Mouse (Mus musculus) neural tube, embryonic 15.5 days (tissue): ENCODE measurements at regions not wholly inside any gene's neighbourhood (a gene's known extent, or its start where the extent isn't known, plus 50 kb on each side); places are given as distances from the start of the nearest gene placed in this dataset.

Experiments used
- ATAC-seq: fragments of 200-750 bp; cut with Nextera tagmentation; 2 replicates; pipeline ENCODE4 v1.8.0; 2017; ENCODE audit warnings: mild to moderate bottlenecking, moderate TSS enrichment, moderate library complexity; ENCODE audit not compliant: low FRiP score
- H3K27ac ChIP-seq: fragments of 300-500 bp; sonication (generic); replicated peaks from 2 replicates; pipeline ENCODE4 v1.5.1; 2015; ENCODE audit warnings: mild to moderate bottlenecking, inconsistent platforms
- H3K27me3 ChIP-seq: fragments of 300-500 bp; sonication (generic); replicated peaks from 2 replicates; pipeline ENCODE4 v1.6.1; 2015; ENCODE audit warnings: inconsistent platforms
- H3K36me3 ChIP-seq: fragments of 300-500 bp; sonication (generic); 2 replicates; pipeline ENCODE4 v1.6.1; 2015; ENCODE audit warnings: inconsistent platforms
- H3K4me1 ChIP-seq: fragments of 300-500 bp; sonication (generic); 2 replicates; pipeline ENCODE4 v1.6.1; 2015; ENCODE audit warnings: inconsistent platforms
- H3K4me2 ChIP-seq: fragments of 300-500 bp; sonication (generic); 2 replicates; pipeline ENCODE4 v1.6.1; 2015; ENCODE audit warnings: inconsistent platforms, mild to moderate bottlenecking, moderate library complexity
- H3K4me3 ChIP-seq: fragments of 300-500 bp; sonication (generic); replicated peaks from 2 replicates; pipeline ENCODE4 v1.5.1; 2015; ENCODE audit warnings: mild to moderate bottlenecking, inconsistent platforms
- H3K9ac ChIP-seq: fragments of 300-500 bp; sonication (generic); replicated peaks from 2 replicates; pipeline ENCODE4 v1.6.1; 2015; ENCODE audit warnings: mild to moderate bottlenecking, inconsistent platforms
- H3K9me3 ChIP-seq: fragments of 300-500 bp; sonication (generic); replicated peaks from 2 replicates; pipeline ENCODE4 v1.6.1; 2016; ENCODE audit warnings: inconsistent platforms
- WGBS: fragments of 180-500 bp; shearing (Covaris S2); methylation state at CpG from one replicate; pipeline ENCODE4 v1.1.7; 2015; ENCODE audit warnings: mixed read lengths; 5-methylcytosine and 5-hydroxymethylcytosine counted together

DNA sequence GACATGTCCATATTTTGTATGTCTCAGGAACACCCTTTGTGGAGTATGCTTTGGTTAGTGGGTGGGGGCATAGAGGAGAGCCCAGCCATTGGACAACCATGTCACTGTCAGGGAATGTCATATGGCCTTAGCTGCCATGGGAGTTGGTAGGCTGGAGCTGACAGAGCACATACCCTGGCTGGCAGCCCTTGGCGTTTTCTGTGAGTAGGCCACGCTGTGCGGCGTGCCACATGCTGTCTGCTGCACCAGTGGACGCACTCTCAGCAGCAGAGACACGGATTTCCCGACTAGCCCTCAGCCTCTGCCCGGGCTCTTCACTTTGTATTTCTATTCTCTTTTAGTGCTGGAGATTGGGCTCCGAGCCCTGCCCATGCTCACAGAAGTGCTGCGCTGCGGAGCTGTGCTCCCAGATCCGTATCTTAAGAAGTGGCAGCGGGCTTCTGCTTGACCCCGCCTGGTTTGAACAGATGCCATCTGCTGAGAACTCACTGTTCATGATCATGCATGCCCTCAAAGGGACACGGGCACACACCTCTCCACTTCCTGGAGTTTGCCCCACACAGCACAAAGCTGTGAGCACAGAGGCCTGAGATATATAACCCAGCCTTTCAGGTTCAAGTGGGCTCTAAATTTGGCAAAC, 160.1 kb downstream of the Sall1 start:
- Histone ChIP-seq H3K4me1 (no peaks in the 10 kb centered on the region), H3K9ac (no peak overlapping the region), H3K36me3 (no peaks in the 10 kb centered on the region), H3K9me3 (no peaks in the 10 kb centered on the region), H3K4me2 (no peak overlapping the region), H3K27me3 (no peaks in the 10 kb centered on the region), H3K4me3 (no peak overlapping the region), H3K27ac (no peak overlapping the region)
- 83% methylated on average over 15 of the region's 15 CpGs for WGBS
- no peak for ATAC-seq

DNA sequence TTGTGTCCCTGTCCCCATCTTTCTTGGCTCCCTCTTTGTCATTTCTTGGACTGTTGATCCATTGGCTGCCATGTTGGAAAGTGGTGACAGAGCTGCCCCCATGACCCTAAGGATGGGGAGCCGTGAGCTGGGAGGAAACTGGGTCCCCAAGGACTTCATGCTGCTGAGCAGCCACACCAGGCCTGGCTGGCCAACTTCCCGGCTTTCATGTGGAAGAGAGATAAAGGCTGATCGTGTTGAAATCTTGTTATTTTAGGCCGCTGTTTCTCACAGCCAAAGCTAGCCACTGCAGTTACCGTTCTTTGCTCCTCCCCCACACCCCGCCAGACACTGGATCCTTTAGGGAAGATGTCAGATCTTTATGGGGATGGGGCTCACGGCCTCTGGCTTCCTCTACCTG, 164.1 kb downstream of the Sall1 start:
- Histone ChIP-seq H3K4me2 (no peak overlapping the region), H3K4me1 (peaks cover 7% of the 10 kb centered on the region), H3K36me3 (no peaks in the 10 kb centered on the region), H3K27ac (no peak overlapping the region), H3K4me3 (no peak overlapping the region), H3K9me3 (no peaks in the 10 kb centered on the region), H3K9ac (no peak overlapping the region), H3K27me3 (no peaks in the 10 kb centered on the region)
- WGBS = 85% methylated on average over 7 of the region's 7 CpGs
- ATAC-seq = no peak

DNA sequence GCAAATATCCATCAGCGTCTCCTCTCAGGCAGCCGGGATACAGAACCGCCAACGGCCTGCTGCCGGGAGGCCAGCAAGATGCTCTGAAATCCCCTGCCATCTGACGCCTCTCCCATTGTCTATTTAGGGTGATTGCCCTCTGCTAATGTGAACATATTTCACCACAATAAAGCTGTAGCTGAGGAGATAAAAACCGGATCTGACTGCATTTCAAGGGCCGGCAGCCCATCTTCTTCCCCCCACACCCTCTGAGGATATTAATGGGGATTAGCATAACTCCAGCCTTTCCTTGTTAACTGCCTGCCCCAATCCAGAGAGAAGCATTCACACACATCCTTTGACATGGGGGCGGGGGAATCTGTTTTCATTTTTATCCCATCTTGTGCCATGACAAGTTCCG, 166.0 kb downstream of the Sall1 start:
- no peak overlapping the region for H3K4me2 ChIP-seq

DNA sequence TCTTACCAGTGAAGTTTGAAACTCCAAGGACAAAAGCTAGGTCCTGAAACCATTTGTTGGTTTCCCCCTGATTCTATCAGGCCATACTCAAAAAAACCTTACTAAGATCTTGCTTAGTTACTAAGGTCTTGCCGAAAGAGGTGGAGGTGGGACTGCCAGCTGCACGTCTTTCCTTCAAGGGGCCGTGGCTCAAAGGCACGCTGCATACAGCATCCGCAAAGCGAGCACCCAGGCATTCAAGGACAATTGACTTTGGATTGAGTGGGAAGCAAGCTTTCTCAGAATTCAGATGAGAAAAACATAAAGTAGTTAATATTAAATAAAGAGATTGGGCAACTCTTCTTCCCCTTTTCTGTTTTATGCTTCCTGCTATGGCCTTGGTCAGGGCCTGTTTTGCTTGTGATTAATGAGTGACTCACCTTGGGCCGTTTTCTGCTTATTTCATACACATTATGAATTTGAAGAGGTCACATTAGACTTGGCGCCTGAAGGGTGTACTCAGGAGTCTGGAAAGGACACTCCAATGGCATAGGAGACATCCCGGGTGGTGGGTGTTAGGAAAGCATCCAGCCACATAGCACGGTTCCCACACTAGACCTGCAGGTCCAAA, 166.1 kb downstream of the Cyld start:
- no peak overlapping the region for H3K27ac ChIP-seq
- H3K4me3 ChIP-seq = no peak overlapping the region
- WGBS = 90% methylated on average over 10 of the region's 10 CpGs
- H3K9me3 ChIP-seq = no peaks in the 10 kb centered on the region
- no peak overlapping the region for H3K9ac ChIP-seq
- H3K36me3 ChIP-seq = no peaks in the 10 kb centered on the region
- ATAC-seq = no peak
- H3K4me1 ChIP-seq = no peaks in the 10 kb centered on the region
- H3K27me3 ChIP-seq = 0 out of 2 replicates have a peak, but pooled peaks cover 2% of the 10 kb centered on the region
- H3K4me2 ChIP-seq = no peak overlapping the region

More for the DNA sequence above, 166.0 kb downstream of the Sall1 start:
- Histone ChIP-seq H3K27ac (no peak overlapping the region), H3K4me1 (peaks cover 7% of the 10 kb centered on the region), H3K4me3 (no peak overlapping the region), H3K9me3 (no peaks in the 10 kb centered on the region), H3K9ac (no peak overlapping the region), H3K27me3 (no peaks in the 10 kb centered on the region), H3K36me3 (no peaks in the 10 kb centered on the region)
- WGBS = 20% methylated on average over 10 of the region's 10 CpGs
- ATAC-seq = no peak

DNA sequence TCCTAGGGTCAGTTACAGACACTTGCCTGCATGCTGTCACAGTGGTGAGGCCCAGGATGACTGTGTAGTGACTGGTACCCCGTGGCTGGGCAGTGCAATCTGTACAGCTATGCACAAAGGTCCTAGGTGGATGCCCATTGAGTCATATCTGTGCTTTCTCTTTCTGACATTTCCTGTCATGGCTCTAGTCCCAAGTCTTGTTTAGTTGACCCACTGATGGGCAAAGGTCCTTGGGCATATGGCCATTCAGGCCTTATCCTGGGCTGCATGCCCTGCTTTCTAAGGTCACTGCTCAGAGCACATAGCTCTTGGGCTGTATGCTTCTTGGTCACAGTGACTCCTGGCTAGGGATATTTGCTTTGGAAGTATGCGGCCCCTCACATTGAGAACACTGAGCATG, 160.4 kb downstream of the Cyld start:
- Histone ChIP-seq H3K27me3 (0 out of 2 replicates have a peak, but pooled peaks cover 5% of the 10 kb centered on the region), H3K9me3 (no peaks in the 10 kb centered on the region), H3K36me3 (no peaks in the 10 kb centered on the region), H3K27ac (no peak overlapping the region), H3K9ac (no peak overlapping the region), H3K4me2 (no peak overlapping the region), H3K4me1 (peaks cover 3% of the 10 kb centered on the region; the same call in 1 of the 2 replicates), H3K4me3 (no peak overlapping the region)
- ATAC-seq = no peak
- WGBS = 92% methylated on average over 2 of the region's 2 CpGs

DNA sequence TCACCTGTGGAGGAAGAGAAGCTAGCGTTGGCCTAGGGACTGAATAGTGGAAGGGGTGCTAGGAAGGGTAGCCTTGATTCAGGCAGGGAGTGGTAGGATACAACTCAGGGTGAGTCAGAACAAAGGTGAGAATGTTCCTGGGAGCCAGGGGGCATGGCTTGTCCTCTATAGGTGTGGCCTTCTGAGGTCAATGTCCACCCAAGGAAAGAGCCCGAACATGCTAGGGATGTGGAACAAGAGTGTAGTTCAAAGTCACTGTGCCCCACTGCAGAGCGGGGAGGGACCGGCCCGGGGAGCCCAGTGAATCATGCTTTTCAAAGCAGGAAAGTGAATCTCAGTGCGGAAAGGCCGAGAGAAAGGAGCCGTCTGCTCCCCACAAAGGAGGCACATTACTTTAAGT, 156.4 kb downstream of the Cyld start:
- no peaks in the 10 kb centered on the region for H3K9me3 ChIP-seq
- H3K4me3 ChIP-seq = no peak overlapping the region
- H3K27ac ChIP-seq = no peak overlapping the region
- no peak for ATAC-seq
- no peak overlapping the region for H3K9ac ChIP-seq
- H3K4me1 ChIP-seq = peaks cover 3% of the 10 kb centered on the region; the same call in 1 of the 2 replicates
- H3K4me2 ChIP-seq = no peak overlapping the region
- no peaks in the 10 kb centered on the region for H3K36me3 ChIP-seq
- 91% methylated on average over 8 of the region's 8 CpGs for WGBS
- H3K27me3 ChIP-seq = 0 out of 2 replicates have a peak, but pooled peaks cover 5% of the 10 kb centered on the region

DNA sequence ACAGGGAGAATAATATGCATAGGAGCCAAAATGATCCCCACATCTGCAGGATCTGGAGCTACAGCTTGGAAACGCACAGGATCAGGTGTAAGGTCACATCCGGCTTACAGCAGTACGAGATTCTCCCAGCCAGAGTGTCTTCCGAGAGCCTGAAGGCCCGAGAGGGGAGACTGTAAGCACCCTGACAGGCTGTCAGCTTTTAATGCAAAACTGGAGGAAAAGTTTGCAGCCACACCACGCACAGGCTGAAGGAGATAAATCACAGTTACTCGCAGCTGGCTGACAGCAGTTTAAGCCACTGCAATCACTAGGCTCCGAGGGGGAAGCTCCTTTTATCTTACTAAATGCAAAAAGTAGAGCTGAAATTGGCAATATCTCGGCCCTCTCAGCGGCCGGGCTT, 149.1 kb downstream of the Cyld start:
- Histone ChIP-seq H3K36me3 (no peaks in the 10 kb centered on the region), H3K4me1 (peaks cover 10% of the 10 kb centered on the region), H3K4me2 (peak overlapping the region; percentile 3), H3K4me3 (no peak overlapping the region), H3K27me3 (no peaks in the 10 kb centered on the region), H3K27ac (no peak overlapping the region), H3K9me3 (no peaks in the 10 kb centered on the region), H3K9ac (no peak overlapping the region)
- no peak for ATAC-seq
- 28% methylated on average over 11 of the region's 11 CpGs for WGBS

DNA sequence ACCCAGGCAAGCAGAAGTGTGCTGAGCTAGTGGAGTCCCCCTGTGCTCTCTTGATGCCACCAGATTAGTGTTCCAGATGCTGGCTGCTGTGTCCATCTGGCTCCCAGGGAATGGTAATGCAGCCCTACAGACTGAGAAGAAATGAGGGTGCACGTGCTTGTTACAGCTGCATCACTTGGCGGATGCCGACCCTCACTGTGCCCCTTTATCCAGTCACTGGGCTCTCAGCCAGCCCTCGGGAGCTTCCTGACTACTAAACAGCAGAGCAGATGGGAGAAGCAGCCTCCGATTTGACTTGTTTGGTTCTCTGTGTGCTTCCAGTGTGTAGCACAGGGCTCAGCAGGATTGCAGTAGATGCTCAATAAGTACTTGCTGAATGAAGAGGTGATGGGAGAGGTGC, 147.5 kb downstream of the Cyld start:
- WGBS = 29% methylated on average over 5 of the region's 5 CpGs
- no peak overlapping the region for H3K9ac ChIP-seq
- ATAC-seq = peak; percentile 35; the same call in 1 of the 2 replicates

DNA sequence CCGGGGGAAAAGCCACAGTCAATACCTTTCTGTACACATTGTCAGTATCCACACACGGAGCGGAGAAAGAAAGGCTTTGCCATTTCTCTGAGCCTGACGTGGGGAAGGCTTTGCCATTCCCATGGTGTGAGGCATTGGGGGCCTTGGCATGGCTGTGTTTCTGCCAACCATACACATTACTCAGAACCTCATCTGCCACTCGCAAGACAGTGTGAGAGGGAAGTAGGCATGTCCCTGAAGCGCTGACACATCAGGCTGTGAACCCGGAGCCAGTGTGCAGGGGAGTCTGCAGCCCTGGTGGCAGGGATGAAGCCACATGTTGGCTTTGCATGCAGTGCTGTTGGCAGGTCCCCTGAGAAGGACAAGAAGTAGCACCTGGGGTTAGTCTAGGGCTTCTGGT, 145.6 kb downstream of the Cyld start:
- H3K36me3 ChIP-seq = no peaks in the 10 kb centered on the region
- H3K4me1 ChIP-seq = peaks cover 10% of the 10 kb centered on the region
- H3K4me3 ChIP-seq = no peak overlapping the region
- WGBS = 81% methylated on average over 7 of the region's 7 CpGs
- H3K4me2 ChIP-seq = no peak overlapping the region
- no peak overlapping the region for H3K9ac ChIP-seq
- H3K27me3 ChIP-seq = no peaks in the 10 kb centered on the region
- ATAC-seq = no peak
- H3K9me3 ChIP-seq = no peaks in the 10 kb centered on the region
- H3K27ac ChIP-seq = no peak overlapping the region

More for the DNA sequence above, 147.5 kb downstream of the Cyld start:
- Histone ChIP-seq H3K4me1 (peaks cover 10% of the 10 kb centered on the region), H3K27me3 (no peaks in the 10 kb centered on the region), H3K9me3 (no peaks in the 10 kb centered on the region), H3K4me2 (no peak overlapping the region), H3K4me3 (no peak overlapping the region), H3K36me3 (no peaks in the 10 kb centered on the region), H3K27ac (no peak overlapping the region)

DNA sequence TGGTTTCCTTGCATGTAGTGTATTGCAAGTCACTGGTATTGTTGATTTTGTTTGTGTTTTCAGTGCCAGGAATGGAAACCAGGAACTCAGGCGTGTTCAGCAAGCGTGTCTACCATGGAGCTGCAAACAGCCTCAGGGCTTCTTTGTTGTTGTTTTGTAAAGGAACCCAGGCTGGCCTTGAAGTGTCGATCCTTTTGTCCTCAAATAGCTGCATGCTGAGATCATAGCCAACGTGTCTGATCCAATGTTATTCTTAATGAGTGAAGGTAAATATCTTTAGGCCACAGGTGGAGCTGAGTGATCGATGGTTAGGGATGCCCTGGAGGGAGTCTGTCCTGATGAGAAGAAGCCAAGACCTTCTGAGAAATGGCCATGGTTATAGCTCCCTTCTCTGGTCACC, 143.3 kb downstream of the Cyld start:
- H3K9ac ChIP-seq = no peak overlapping the region
- H3K36me3 ChIP-seq = no peaks in the 10 kb centered on the region
- no peak overlapping the region for H3K4me3 ChIP-seq
- peaks cover 4% of the 10 kb centered on the region; the same call in 1 of the 2 replicates for H3K4me1 ChIP-seq
- no peak for ATAC-seq
- whole genome bisulfite sequencing = 70% methylated on average over 5 of the region's 5 CpGs
- H3K27me3 ChIP-seq = 0 out of 2 replicates have a peak, but pooled peaks cover 3% of the 10 kb centered on the region
- no peak overlapping the region for H3K4me2 ChIP-seq
- no peak overlapping the region for H3K27ac ChIP-seq
- H3K9me3 ChIP-seq = no peaks in the 10 kb centered on the region

DNA sequence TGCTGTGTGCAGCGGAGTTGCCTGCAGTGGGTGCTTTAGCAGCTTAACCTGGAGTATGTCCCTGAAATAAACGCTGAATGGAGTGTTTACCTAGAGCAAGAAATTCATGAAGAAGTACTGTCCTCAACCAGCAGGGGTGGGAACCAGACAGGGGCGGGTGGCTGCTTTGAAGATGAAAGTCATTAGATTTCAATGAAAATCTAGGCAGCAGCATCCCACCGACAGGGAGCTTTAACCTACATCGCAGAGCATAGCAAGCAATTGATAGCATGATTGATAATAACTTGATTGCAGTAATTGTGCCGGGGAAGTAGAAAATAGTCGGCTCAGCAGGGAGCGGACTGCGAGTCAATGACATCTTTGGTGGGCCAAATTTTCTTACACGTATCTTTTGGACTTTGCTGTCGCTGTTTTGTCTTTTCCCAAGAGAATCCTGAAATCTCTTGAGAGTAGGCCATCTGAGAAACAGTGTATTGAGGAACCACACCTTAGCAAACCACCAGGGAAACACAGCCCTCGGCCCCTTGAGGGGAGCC, 139.0 kb downstream of the Cyld start:
- Histone ChIP-seq H3K27ac (no peak overlapping the region), H3K27me3 (0 out of 2 replicates have a peak, but pooled peaks cover 3% of the 10 kb centered on the region), H3K36me3 (no peaks in the 10 kb centered on the region), H3K4me3 (no peak overlapping the region), H3K4me1 (0 out of 2 replicates have a peak, but pooled peaks cover 4% of the 10 kb centered on the region), H3K4me2 (no peak overlapping the region), H3K9ac (no peak overlapping the region), H3K9me3 (no peaks in the 10 kb centered on the region)
- 31% methylated on average over 12 of the region's 12 CpGs for WGBS
- ATAC-seq = no peak

DNA sequence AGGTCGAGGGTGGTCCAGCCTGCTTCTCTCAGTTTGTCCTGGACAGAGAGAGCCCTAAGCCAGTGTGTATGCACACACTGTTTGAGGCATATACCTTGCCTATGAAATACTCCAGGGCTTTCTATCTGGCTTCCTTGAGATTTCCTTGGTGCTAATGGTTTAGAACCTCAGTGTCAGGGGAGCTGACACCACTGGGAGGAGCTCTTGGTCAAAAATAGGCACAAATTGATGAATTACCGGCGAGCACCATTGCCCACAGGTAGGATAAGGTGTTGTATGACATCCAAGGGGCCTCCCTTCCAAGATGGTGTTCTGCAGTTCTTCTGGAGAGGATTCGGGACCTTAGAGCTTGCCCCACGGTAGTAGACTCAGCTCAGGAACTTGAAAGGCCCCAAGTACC, 129.0 kb downstream of the Cyld start:
- H3K36me3 ChIP-seq = no peaks in the 10 kb centered on the region
- no peak overlapping the region for H3K9ac ChIP-seq
- H3K27me3 ChIP-seq = no peaks in the 10 kb centered on the region
- WGBS = 75% methylated on average over 5 of the region's 5 CpGs
- ATAC-seq = no peak
- no peaks in the 10 kb centered on the region for H3K4me1 ChIP-seq
- no peak overlapping the region for H3K4me2 ChIP-seq
- no peak overlapping the region for H3K27ac ChIP-seq
- no peaks in the 10 kb centered on the region for H3K9me3 ChIP-seq
- no peak overlapping the region for H3K4me3 ChIP-seq
